Mouse (Mus musculus): ENCODE data around the gene 2410015M20Rik. TPM values are rescaled to one million over a fixed set of nuclear protein-coding genes. Genes with fewer than 3 reads are reported as not detected.
"Not testable (repeated sequence)": the region's sequence is repeated elsewhere in the genome, so short reads cannot be mapped to it uniquely, and the experiment has no call there.

The 2410015M20Rik gene
- total RNA-seq (2021): 100 to 1,000 TPM; 143 to 147 TPM
- long read RNA-seq, transcript 2410015M20Rik-201 (4 exons, 755 nt): major isoform, 33 of 39 reads
- long read RNA-seq, partial matches to known transcripts: 2 of 39 reads
- long read RNA-seq, other reads (novel, unspliced or antisense): 4 of 39 reads

- DNase-seq (ENCODE audit: low spot score in 2 of 2): peak; percentile 96 to 99
These were observed at the start of gene 2410015M20Rik for GRCm38 (mm10) chr17:56609452-56610171. TSS of gene 2410015M20Rik (minus strand) at chr17:56609771.

GRCm38 (mm10) chr17:56656171-56656570 lies 46.6 kb upstream of the 2410015M20Rik start:
- no peak for DNase-seq (ENCODE audit: low spot score in 2 of 2)

- DNase-seq (ENCODE audit: low spot score in 2 of 2): no peak
These were observed 45.7 kb upstream of the 2410015M20Rik start for GRCm38 (mm10) chr17:56655311-56655710.

- no peak for DNase-seq (ENCODE audit: low spot score in 2 of 2)
These were observed 45.2 kb upstream of the 2410015M20Rik start for GRCm38 (mm10) chr17:56654771-56655170.

- no peak for DNase-seq (ENCODE audit: low spot score in 2 of 2)
These were observed 42.2 kb upstream of the 2410015M20Rik start for GRCm38 (mm10) chr17:56651801-56652200.

- DNase-seq (ENCODE audit: low spot score in 2 of 2): no peak
These were observed 38.0 kb upstream of the 2410015M20Rik start for GRCm38 (mm10) chr17:56647546-56647945.

GRCm38 (mm10) chr17:56643237-56643636 lies 33.7 kb upstream of the 2410015M20Rik start:
- no peak for DNase-seq (ENCODE audit: low spot score in 2 of 2)

GRCm38 (mm10) chr17:56634023-56634422 lies 24.5 kb upstream of the 2410015M20Rik start:
- DNase-seq (ENCODE audit: low spot score in 2 of 2): no peak

GRCm38 (mm10) chr17:56631807-56632206 lies 22.2 kb upstream of the 2410015M20Rik start:
- DNase-seq (ENCODE audit: low spot score in 2 of 2): no peak

GRCm38 (mm10) chr17:56629800-56630781 lies 20.5 kb upstream of the 2410015M20Rik start:
- not testable (repeated sequence) for DNase-seq (ENCODE audit: low spot score in 2 of 2)

GRCm38 (mm10) chr17:56627530-56628277 lies 18.1 kb upstream of the 2410015M20Rik start, which contains the start of gene Catsperd:
TSS of gene Catsperd (plus strand) at chr17:56628143.
- peak in 1 of 2 experiments; percentile 5 for DNase-seq (ENCODE audit: low spot score in 2 of 2)

GRCm38 (mm10) chr17:56626754-56627470 lies 17.3 kb upstream of the 2410015M20Rik start, which contains the start of gene Lonp1:
TSS of gene Lonp1 (minus strand) at chr17:56626887.
- DNase-seq (ENCODE audit: low spot score in 2 of 2): peak; percentile 92 to 98

- DNase-seq (ENCODE audit: low spot score in 2 of 2): no peak
These were observed 16.7 kb upstream of the 2410015M20Rik start for GRCm38 (mm10) chr17:56626260-56626659.

- no peak for DNase-seq (ENCODE audit: low spot score in 2 of 2)
These were observed 15.9 kb upstream of the 2410015M20Rik start for GRCm38 (mm10) chr17:56625495-56625894.

- no peak for DNase-seq (ENCODE audit: low spot score in 2 of 2)
These were observed 8.1 kb upstream of the 2410015M20Rik start for GRCm38 (mm10) chr17:56617628-56618027.

- DNase-seq (ENCODE audit: low spot score in 2 of 2): no peak
These were observed 7.2 kb upstream of the 2410015M20Rik start for GRCm38 (mm10) chr17:56616725-56617124.

- no peak for DNase-seq (ENCODE audit: low spot score in 2 of 2)
These were observed 6.2 kb upstream of the 2410015M20Rik start for GRCm38 (mm10) chr17:56615792-56616191.

GRCm38 (mm10) chr17:56615136-56615784 lies 5.7 kb upstream of the 2410015M20Rik start:
- DNase-seq (ENCODE audit: low spot score in 2 of 2): no peak

GRCm38 (mm10) chr17:56614391-56615135 lies 5.0 kb upstream of the 2410015M20Rik start:
- DNase-seq (ENCODE audit: low spot score in 2 of 2): no peak
